Mouse (Mus musculus) embryonic facial prominence, embryonic 11.5 days (tissue): ENCODE measurements around the gene Hoxc13. TPM values are rescaled to one million over a fixed set of nuclear protein-coding genes. Genes with fewer than 3 reads are reported as not detected.

Source experiments
- ATAC-seq: fragments of 200-750 bp; cut with Nextera tagmentation; replicated peaks from 2 replicates; pipeline ENCODE4 v1.8.0; 2017; ENCODE audit warnings: low read depth; ENCODE audit not compliant: insufficient number of reproducible peaks, low FRiP score, low TSS enrichment
- DNase-seq: peaks from one replicate; pipeline ENCODE4 v3.0.0-alpha.2; 2015; ENCODE audit warnings: low spot score
- H3K27ac ChIP-seq: fragments of 300-500 bp; sonication (generic); replicated peaks from 2 replicates; pipeline ENCODE4 v1.5.1; 2014; ENCODE audit warnings: mild to moderate bottlenecking, low read depth, low read length, control low read depth
- H3K27me3 ChIP-seq: fragments of 300-500 bp; sonication (generic); 2 replicates; pipeline ENCODE4 v1.6.1; 2014; ENCODE audit warnings: mild to moderate bottlenecking, low read length, moderate library complexity, mixed read lengths; ENCODE audit not compliant: control insufficient read depth, insufficient read depth
- H3K36me3 ChIP-seq: fragments of 300-500 bp; sonication (generic); replicated peaks from 2 replicates; pipeline ENCODE4 v1.6.1; 2014; ENCODE audit warnings: low read depth, mild to moderate bottlenecking, low read length, moderate library complexity, mixed read lengths; ENCODE audit not compliant: control insufficient read depth, insufficient read depth
- H3K4me1 ChIP-seq: fragments of 300-500 bp; sonication (generic); 2 replicates; pipeline ENCODE4 v1.6.1; 2014; ENCODE audit warnings: low read length, mixed read lengths; ENCODE audit not compliant: control insufficient read depth, insufficient read depth
- H3K4me2 ChIP-seq: fragments of 300-500 bp; sonication (generic); 2 replicates; pipeline ENCODE4 v1.6.1; 2014; ENCODE audit warnings: low read depth, mild to moderate bottlenecking, control low read depth, low read length, moderate library complexity
- H3K4me3 ChIP-seq: fragments of 300-500 bp; sonication (generic); 2 replicates; pipeline ENCODE4 v1.5.1; 2014; ENCODE audit warnings: low read depth, low read length, control low read depth
- H3K9ac ChIP-seq: fragments of 300-500 bp; sonication (generic); replicated peaks from 2 replicates; pipeline ENCODE4 v1.6.1; 2014; ENCODE audit warnings: mild to moderate bottlenecking, control low read depth, low read length
- H3K9me3 ChIP-seq: fragments of 300-500 bp; sonication (generic); replicated peaks from 2 replicates; pipeline ENCODE4 v1.6.1; 2016; ENCODE audit warnings: mild to moderate bottlenecking, low read length, inconsistent platforms, mixed read lengths; ENCODE audit not compliant: control insufficient read depth
- WGBS: fragments of 180-500 bp; shearing (Covaris S2); extraction: QIAGEN DNeasy Blood & Tissue Kit; methylation state at CpG from one replicate; pipeline ENCODE4 v1.1.7; 2014; 5-methylcytosine and 5-hydroxymethylcytosine counted together
- polyA plus RNA-seq: library from polyadenylated mRNA; unstranded; fragments of >200 nt; fragmentation: Nextera tagmentation; extraction: Ambion mirVana; gene quantifications from 2 replicates; pipeline ENCODE4 v1.2.1, GENCODE M21; 2014

The Hoxc13 gene
- polyA plus RNA-seq, 1 experiment from 2014 or later: 0.17 TPM

- Histone ChIP-seq H3K36me3 (no peaks in the 10 kb centered on the region), H3K4me3 (no peak overlapping the region), H3K27me3 (peaks cover 89% of the 10 kb centered on the region), H3K9ac (no peak overlapping the region), H3K27ac (no peak overlapping the region), H3K9me3 (no peaks in the 10 kb centered on the region), H3K4me2 (no peak overlapping the region), H3K4me1 (no peaks in the 10 kb centered on the region)
- no peak for ATAC-seq
- no peak for DNase-seq
- 2% methylated on average over 20 of the region's 20 CpGs for WGBS
These were observed 2.8 kb upstream of the Hoxc13 start for GRCm38 (mm10) chr15:102917972-102918572.

GRCm38 (mm10) chr15:102918611-102919265 is 2.2 kb upstream of the Hoxc13 start:
- WGBS: 3% methylated on average over 7 of the region's 7 CpGs
- no peak overlapping the region for H3K4me2 ChIP-seq
- H3K9ac ChIP-seq: no peak overlapping the region
- no peak overlapping the region for H3K27ac ChIP-seq
- no peaks in the 10 kb centered on the region for H3K4me1 ChIP-seq
- H3K4me3 ChIP-seq: no peak overlapping the region
- peaks cover 91% of the 10 kb centered on the region for H3K27me3 ChIP-seq
- no peaks in the 10 kb centered on the region for H3K9me3 ChIP-seq
- H3K36me3 ChIP-seq: no peaks in the 10 kb centered on the region
- no peak for ATAC-seq
- no peak for DNase-seq

- WGBS: 4% methylated on average over 12 of the region's 12 CpGs
- Histone ChIP-seq H3K27ac (no peak overlapping the region), H3K36me3 (no peaks in the 10 kb centered on the region), H3K9me3 (no peaks in the 10 kb centered on the region), H3K9ac (no peak overlapping the region), H3K27me3 (peaks cover 92% of the 10 kb centered on the region), H3K4me3 (no peak overlapping the region), H3K4me2 (no peak overlapping the region), H3K4me1 (no peaks in the 10 kb centered on the region)
- ATAC-seq (no peak), DNase-seq (no peak)
These were observed 1.3 kb upstream of the Hoxc13 start for GRCm38 (mm10) chr15:102919336-102920180.

GRCm38 (mm10) chr15:102920619-102921018 is 284 bp upstream of the Hoxc13 start:
- Histone ChIP-seq H3K36me3 (no peaks in the 10 kb centered on the region), H3K9ac (no peak overlapping the region), H3K4me3 (no peak overlapping the region), H3K27ac (no peak overlapping the region), H3K4me2 (no peak overlapping the region), H3K4me1 (no peaks in the 10 kb centered on the region), H3K27me3 (peaks cover 90% of the 10 kb centered on the region), H3K9me3 (no peaks in the 10 kb centered on the region)
- under 1% methylated on average over 18 of the region's 20 CpGs for WGBS
- DNase-seq (peak; percentile 80), ATAC-seq (peak; percentile 58; the same call in 1 of the 2 replicates)

- H3K4me1 ChIP-seq: no peaks in the 10 kb centered on the region
- peaks cover 88% of the 10 kb centered on the region for H3K27me3 ChIP-seq
- H3K4me2 ChIP-seq: no peak overlapping the region
- WGBS: under 1% methylated on average over 24 of the region's 24 CpGs
- peak; percentile 16; the same call in 1 of the 2 replicates for ATAC-seq
- H3K36me3 ChIP-seq: no peaks in the 10 kb centered on the region
- H3K9ac ChIP-seq: no peak overlapping the region
- H3K9me3 ChIP-seq: no peaks in the 10 kb centered on the region
- no peak for DNase-seq
- H3K27ac ChIP-seq: no peak overlapping the region
- H3K4me3 ChIP-seq: no peak overlapping the region
These were observed 1.1 kb downstream of the Hoxc13 start for GRCm38 (mm10) chr15:102922012-102922362.

- Histone ChIP-seq H3K9me3 (no peaks in the 10 kb centered on the region), H3K36me3 (no peaks in the 10 kb centered on the region), H3K27ac (no peak overlapping the region), H3K4me2 (no peak overlapping the region), H3K4me1 (no peaks in the 10 kb centered on the region), H3K9ac (no peak overlapping the region), H3K27me3 (peaks cover 88% of the 10 kb centered on the region), H3K4me3 (no peak overlapping the region)
- DNase-seq (no peak), ATAC-seq (no peak)
- 13% methylated on average over 6 of the region's 6 CpGs for WGBS
These were observed 2.0 kb downstream of the Hoxc13 start for GRCm38 (mm10) chr15:102922636-102923500.

GRCm38 (mm10) chr15:102927032-102927645 is 6.2 kb downstream of the Hoxc13 start:
- Histone ChIP-seq H3K4me3 (no peak overlapping the region), H3K4me1 (no peaks in the 10 kb centered on the region), H3K27me3 (peaks cover 88% of the 10 kb centered on the region), H3K27ac (no peak overlapping the region), H3K9ac (no peak overlapping the region), H3K4me2 (no peak overlapping the region), H3K36me3 (no peaks in the 10 kb centered on the region), H3K9me3 (no peaks in the 10 kb centered on the region)
- no peak for DNase-seq
- WGBS: under 1% methylated on average over 40 of the region's 40 CpGs
- ATAC-seq: no peak
